Mouse (Mus musculus) spleen, adult 2 months (tissue): ENCODE measurements around the gene Alox5.

Experiments used
- CTCF ChIP-seq: fragments of 200-500 bp; IDR thresholded peaks from 2 replicates; pipeline ENCODE4 v1.5.1; 2011; ENCODE audit warnings: mild to moderate bottlenecking, inconsistent platforms; ENCODE audit not compliant: insufficient read depth, insufficient read length, insufficient replicate concordance; ENCODE audit errors: extremely low read depth
- POLR2A ChIP-seq: fragments of 200-500 bp; IDR thresholded peaks from 2 replicates; pipeline ENCODE4 v1.6.1; 2011; ENCODE audit warnings: low read depth, low read length, inconsistent platforms

DNA sequence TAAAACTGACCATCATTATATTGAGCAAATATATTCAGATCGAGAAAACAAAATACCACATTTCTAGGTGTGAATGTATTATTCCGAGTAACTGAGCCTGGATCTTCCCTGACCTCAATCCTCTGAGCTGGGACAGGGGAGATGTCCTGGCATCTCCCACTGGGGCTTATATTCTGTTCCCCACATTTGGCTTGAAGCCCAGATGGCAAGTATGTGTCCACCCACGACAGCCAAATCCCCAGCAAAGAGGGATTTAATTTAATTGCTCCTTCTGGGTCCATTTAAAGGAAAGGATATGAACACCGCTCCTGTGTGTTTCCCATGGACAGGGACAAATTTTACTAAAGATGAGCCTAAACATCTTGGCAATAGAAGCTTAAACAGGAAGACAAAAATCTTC, 27.8 kb upstream of the Alox5 start, which contains the start of gene Olfr211:
- no peak for TF ChIP-seq POLR2A
- no peak for TF ChIP-seq CTCF
